Mouse (Mus musculus) heart, embryonic 14.5 days (tissue): ENCODE measurements around the gene Cfap45. TPM values are rescaled to one million over a fixed set of nuclear protein-coding genes. Genes with fewer than 3 reads are reported as not detected.

Experiments used
- ATAC-seq: fragments of 200-750 bp; cut with Nextera tagmentation; 2 replicates; pipeline ENCODE4 v1.8.0; 2017; ENCODE audit warnings: low read depth, moderate TSS enrichment; ENCODE audit not compliant: insufficient number of reproducible peaks, insufficient read depth, low FRiP score
- H3K27ac ChIP-seq, 2 experiments: fragments of 200-500 bp in 1 of 2; fragments of 300-500 bp in 1 of 2; sonication (generic) in 1 of 2; replicated peaks in 1 of 2; 2 replicates each; pipeline ENCODE4 v1.5.1; 2012 to 2014; ENCODE audit warnings: low read depth in 2 of 2, low read length in 2 of 2, control low read depth in 1 of 2, mild to moderate bottlenecking in 1 of 2, mixed read lengths in 1 of 2; ENCODE audit not compliant: control insufficient read depth in 1 of 2, insufficient read depth in 1 of 2
- H3K27me3 ChIP-seq: fragments of 300-500 bp; sonication (generic); 2 replicates; pipeline ENCODE4 v1.6.1; 2014; ENCODE audit warnings: mild to moderate bottlenecking, low read length, control low read depth; ENCODE audit not compliant: control insufficient read depth, insufficient read depth
- H3K36me3 ChIP-seq: fragments of 300-500 bp; sonication (generic); 2 replicates; pipeline ENCODE4 v1.6.1; 2014; ENCODE audit warnings: mild to moderate bottlenecking, control low read depth, low read length, mixed read lengths; ENCODE audit not compliant: control insufficient read depth, insufficient read depth
- H3K4me1 ChIP-seq, 2 experiments: fragments of 200-500 bp in 1 of 2; fragments of 300-500 bp in 1 of 2; sonication (generic) in 1 of 2; 2 replicates each; pipeline ENCODE4 v1.6.1; 2012 to 2014; ENCODE audit warnings: low read length in 2 of 2, control low read depth in 1 of 2, mixed read lengths in 1 of 2; ENCODE audit not compliant: control insufficient read depth in 2 of 2, insufficient read depth in 2 of 2
- H3K4me2 ChIP-seq: fragments of 300-500 bp; sonication (generic); 2 replicates; pipeline ENCODE4 v1.6.1; 2014; ENCODE audit warnings: mild to moderate bottlenecking, low read length
- H3K4me3 ChIP-seq, 2 experiments: fragments of 200-500 bp in 1 of 2; fragments of 300-500 bp in 1 of 2; sonication (generic) in 1 of 2; 2 replicates each; pipeline ENCODE4 v1.5.1; 2012 to 2014; ENCODE audit warnings: low read length in 2 of 2, mild to moderate bottlenecking in 2 of 2, control low read depth in 1 of 2, low read depth in 1 of 2, moderate library complexity in 1 of 2; ENCODE audit not compliant: control insufficient read depth in 1 of 2, insufficient read depth in 1 of 2
- H3K9ac ChIP-seq: fragments of 300-500 bp; sonication (generic); 2 replicates; pipeline ENCODE4 v1.6.1; 2014; ENCODE audit warnings: mild to moderate bottlenecking, low read length
- H3K9me3 ChIP-seq: fragments of 300-500 bp; sonication (generic); 2 replicates; pipeline ENCODE4 v1.6.1; 2016; ENCODE audit warnings: low read length, control low read depth; ENCODE audit not compliant: control insufficient read depth
- WGBS: fragments of 180-500 bp; shearing (Covaris S2); extraction: QIAGEN DNeasy Blood & Tissue Kit; methylation state at CpG from one replicate; pipeline ENCODE4 v1.1.7; 2014; 5-methylcytosine and 5-hydroxymethylcytosine counted together
- polyA plus RNA-seq: library from polyadenylated mRNA; unstranded; fragments of >200 nt; fragmentation: Nextera tagmentation; extraction: Ambion mirVana; gene quantifications from 2 replicates; pipeline ENCODE4 v1.2.1, GENCODE M21; 2014

Gene Cfap45
- polyA plus RNA-seq, 1 experiment from 2014 or later: 2.6 TPM

DNA sequence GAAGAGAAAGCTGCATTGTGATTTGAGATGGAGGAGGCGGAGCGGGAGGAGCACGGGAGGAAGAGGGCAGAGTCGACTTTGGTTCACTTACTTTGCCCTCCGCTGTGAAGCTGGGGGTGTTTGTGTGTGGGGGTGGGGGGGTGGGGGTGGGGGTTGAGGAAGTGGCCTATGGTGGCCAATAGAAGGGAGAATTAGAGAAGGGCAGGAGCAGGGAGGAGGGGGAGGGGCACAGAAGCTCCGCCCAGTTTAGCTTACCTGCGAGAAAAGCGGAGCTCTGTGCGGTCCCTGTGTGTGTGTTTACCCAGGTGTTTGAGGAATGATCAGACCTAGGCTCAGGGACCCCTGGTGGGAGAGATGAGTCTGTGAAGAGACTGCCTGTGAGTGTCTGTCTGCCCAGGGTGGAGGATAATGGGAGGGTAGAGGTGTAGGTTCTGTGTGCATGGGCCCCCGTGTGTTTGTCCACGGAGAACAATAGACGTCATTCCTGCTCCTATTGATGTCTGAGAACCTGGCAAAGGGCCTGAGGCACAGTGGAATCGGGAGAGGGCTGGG is 10.1 kb upstream of the Cfap45 start:
- 34% methylated on average over 13 of the region's 13 CpGs for WGBS
- 0 out of 4 replicates have a peak overlapping the region, but pooled peaks of 1 of the 2 experiments have one; percentile 24 for H3K27ac ChIP-seq
- H3K9ac ChIP-seq: no peak overlapping the region
- ATAC-seq: no peak
- no peaks in the 10 kb centered on the region for H3K9me3 ChIP-seq
- H3K4me1 ChIP-seq: peaks cover 35 to 45% of the 10 kb centered on the region in 2 experiments
- peaks cover 33% of the 10 kb centered on the region for H3K36me3 ChIP-seq
- no peak overlapping the region for H3K4me2 ChIP-seq
- H3K4me3 ChIP-seq: no peak overlapping the region
- H3K27me3 ChIP-seq: no peaks in the 10 kb centered on the region

GRCm38 (mm10) chr1:172512962-172513361 is 7.6 kb upstream of the Cfap45 start:
- Histone ChIP-seq H3K4me1 (peaks cover 29 to 35% of the 10 kb centered on the region in 2 experiments), H3K4me3 (peak overlapping the region in 1 of 2 experiments; percentile 14; a peak in 1 of 4 replicates), H3K36me3 (peaks cover 8% of the 10 kb centered on the region), H3K27ac (peak overlapping the region; percentile 74 to 79), H3K4me2 (peak overlapping the region; percentile 55), H3K27me3 (no peaks in the 10 kb centered on the region), H3K9me3 (peaks cover 5% of the 10 kb centered on the region; the same call in 1 of the 2 replicates), H3K9ac (peak overlapping the region; percentile 49; the same call in 1 of the 2 replicates)
- ATAC-seq: peak; percentile 36; the same call in 1 of the 2 replicates
- WGBS: 22% methylated on average over 13 of the region's 13 CpGs

DNA sequence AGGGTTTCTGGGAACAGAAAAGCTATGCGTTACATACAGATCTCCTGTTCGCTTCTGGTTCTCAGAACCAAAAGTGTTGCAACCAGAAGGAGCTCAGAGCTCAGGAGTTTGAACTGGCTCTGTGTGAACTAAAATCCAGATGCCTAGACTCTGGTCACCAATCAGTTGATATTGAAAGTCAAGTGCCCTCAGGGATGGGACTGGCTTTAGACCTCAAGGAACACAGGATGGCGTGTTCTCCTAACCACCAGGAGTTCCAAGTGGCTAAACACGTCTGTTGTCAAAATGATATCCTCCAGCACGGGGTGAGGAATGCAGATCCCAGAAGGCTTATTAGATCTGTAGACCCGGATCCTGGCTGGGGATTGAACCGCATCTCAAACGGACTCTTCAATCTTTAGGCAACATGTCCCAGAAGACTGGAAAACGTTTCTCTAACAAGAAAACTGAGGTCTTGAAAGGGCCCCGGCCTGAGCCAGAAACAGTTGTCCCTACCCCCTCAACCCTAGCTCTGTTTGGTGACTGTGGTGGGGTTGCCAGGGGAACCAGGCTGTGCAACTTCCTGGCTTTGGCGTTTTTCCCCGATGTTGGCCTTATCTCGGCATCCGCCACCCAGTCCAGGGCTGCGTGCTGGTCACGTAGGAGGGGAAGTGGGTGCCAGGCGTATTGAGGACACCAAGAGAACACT is 6.9 kb upstream of the Cfap45 start:
- peak overlapping the region; percentile 49; the same call in 1 of the 2 replicates for H3K9ac ChIP-seq
- peaks cover 4% of the 10 kb centered on the region; the same call in 1 of the 2 replicates for H3K36me3 ChIP-seq
- H3K27ac ChIP-seq: peak overlapping the region; percentile 74 to 79
- ATAC-seq: peak; percentile 55; the same call in 1 of the 2 replicates
- H3K27me3 ChIP-seq: no peaks in the 10 kb centered on the region
- H3K9me3 ChIP-seq: peaks cover 7% of the 10 kb centered on the region; the same call in 1 of the 2 replicates
- 31% methylated on average over 17 of the region's 17 CpGs for WGBS
- no peak overlapping the region for H3K4me3 ChIP-seq
- peaks cover 25 to 30% of the 10 kb centered on the region in 2 experiments for H3K4me1 ChIP-seq
- peak overlapping the region; percentile 55 for H3K4me2 ChIP-seq

- Histone ChIP-seq H3K36me3 (no peaks in the 10 kb centered on the region), H3K4me2 (no peak overlapping the region), H3K4me1 (peaks cover 25 to 28% of the 10 kb centered on the region in 2 experiments), H3K4me3 (no peak overlapping the region), H3K27me3 (no peaks in the 10 kb centered on the region), H3K9me3 (peaks cover 7% of the 10 kb centered on the region; the same call in 1 of the 2 replicates), H3K27ac (peak overlapping the region; percentile 66 to 79), H3K9ac (no peak overlapping the region)
- no peak for ATAC-seq
- WGBS: 46% methylated on average over 4 of the region's 4 CpGs
Observed at GRCm38 (mm10) chr1:172514213-172514529, 6.4 kb upstream of the Cfap45 start.

DNA sequence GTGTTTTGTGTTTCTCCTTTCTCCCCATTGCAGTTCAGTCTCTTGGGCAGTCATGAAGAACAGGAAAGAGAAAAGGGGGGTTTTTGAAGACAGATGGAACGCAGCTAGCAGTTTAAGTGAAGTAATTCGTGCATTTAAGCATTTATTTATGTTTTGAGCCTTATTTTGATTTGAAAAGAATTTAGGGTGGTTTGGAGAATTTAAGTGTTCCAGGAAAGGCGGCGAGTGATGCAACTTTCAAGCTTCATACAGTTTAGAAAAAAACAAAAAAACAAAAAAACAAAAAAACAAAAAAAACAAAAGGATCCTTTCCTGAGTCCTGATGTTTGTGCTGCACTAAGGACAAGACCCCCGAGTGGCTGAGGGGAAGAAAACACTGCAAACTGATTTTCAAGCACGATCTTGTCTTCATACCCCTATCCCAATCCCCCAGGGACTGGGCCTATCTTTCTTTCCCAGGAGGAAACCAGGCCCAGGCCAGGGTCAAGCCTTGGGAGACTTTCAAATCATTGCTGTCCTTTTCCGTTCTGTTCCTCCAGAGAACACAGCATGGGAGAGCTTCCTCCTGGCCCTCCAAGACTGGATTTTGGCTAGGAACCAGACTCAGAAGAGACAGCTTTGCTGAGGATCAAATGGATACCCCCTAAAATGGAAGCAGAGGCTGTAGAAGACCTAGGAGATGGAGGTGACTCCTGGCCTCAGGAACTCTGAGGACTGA is 5.9 kb upstream of the Cfap45 start:
- no peak for ATAC-seq
- Histone ChIP-seq H3K9ac (no peak overlapping the region), H3K4me3 (no peak overlapping the region), H3K27me3 (no peaks in the 10 kb centered on the region), H3K9me3 (peaks cover 7% of the 10 kb centered on the region; the same call in 1 of the 2 replicates), H3K4me1 (peaks cover 26 to 28% of the 10 kb centered on the region in 2 experiments), H3K4me2 (no peak overlapping the region), H3K36me3 (no peaks in the 10 kb centered on the region), H3K27ac (peak overlapping the region; percentile 66 to 79)
- 63% methylated on average over 7 of the region's 7 CpGs for WGBS

DNA sequence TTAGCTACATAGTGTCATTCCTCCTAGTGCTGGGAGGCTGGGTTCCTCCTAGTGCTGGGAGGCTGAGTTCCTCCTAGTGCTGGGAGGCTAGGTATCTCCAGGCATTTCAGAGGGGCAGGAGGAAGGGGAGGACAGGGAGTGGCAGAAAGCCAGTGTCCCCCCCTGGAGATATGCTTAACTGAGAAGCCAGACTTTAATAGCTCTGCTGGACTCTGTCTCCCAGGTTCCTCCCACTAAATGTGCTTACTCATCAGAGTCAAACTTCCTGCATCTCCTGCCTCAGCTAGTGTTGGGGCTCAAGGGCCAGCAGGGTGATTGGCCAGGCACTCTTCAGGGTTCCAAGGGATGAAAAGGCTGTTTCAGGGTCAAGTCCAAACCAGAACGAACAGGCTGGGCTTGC is 5.2 kb upstream of the Cfap45 start:
- Histone ChIP-seq H3K9me3 (peaks cover 7% of the 10 kb centered on the region; the same call in 1 of the 2 replicates), H3K4me1 (peaks cover 24 to 25% of the 10 kb centered on the region in 2 experiments), H3K4me3 (no peak overlapping the region), H3K27me3 (no peaks in the 10 kb centered on the region), H3K9ac (no peak overlapping the region), H3K27ac (peak overlapping the region; percentile 36 to 79; a peak in 2 of 4 replicates), H3K4me2 (no peak overlapping the region), H3K36me3 (no peaks in the 10 kb centered on the region)
- ATAC-seq: no peak
- WGBS: 83% methylated on average over 1 of the region's 1 CpGs

DNA sequence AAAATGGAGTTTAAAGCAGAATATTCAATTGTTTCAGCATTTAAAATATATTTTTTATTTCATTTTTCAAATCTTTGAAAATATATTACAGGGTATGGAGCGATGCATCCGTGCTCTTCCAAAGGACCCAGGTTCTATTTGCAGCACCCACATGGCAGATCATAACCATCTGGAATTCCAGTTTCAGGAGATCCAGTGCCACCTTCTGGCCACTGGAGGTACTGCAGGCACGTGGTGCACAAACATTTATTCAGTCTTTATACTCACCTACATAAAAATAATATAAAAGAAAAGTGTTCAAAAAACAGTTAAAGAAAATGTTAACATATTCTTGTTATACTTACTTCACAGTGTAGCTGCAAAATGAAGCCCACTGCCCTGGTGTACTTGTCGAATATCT is 2.6 kb upstream of the Cfap45 start:
- Histone ChIP-seq H3K4me2 (no peak overlapping the region), H3K4me3 (no peak overlapping the region), H3K27me3 (no peaks in the 10 kb centered on the region), H3K9me3 (peaks cover 7% of the 10 kb centered on the region; the same call in 1 of the 2 replicates), H3K9ac (no peak overlapping the region), H3K4me1 (peaks cover 21 to 22% of the 10 kb centered on the region in 2 experiments; a peak in 3 of 4 replicates), H3K27ac (no peak overlapping the region), H3K36me3 (no peaks in the 10 kb centered on the region)
- WGBS: 69% methylated on average over 4 of the region's 4 CpGs
- ATAC-seq: no peak
